Mouse (Mus musculus) stomach, embryonic 16.5 days (tissue): ENCODE results near the gene Ilf3. TPM values are rescaled to one million over a fixed set of nuclear protein-coding genes. Genes with fewer than 3 reads are reported as not detected.

Experiments used
- ATAC-seq: fragments of 200-750 bp; cut with Nextera tagmentation; 2 replicates; pipeline ENCODE4 v1.8.0; 2017; ENCODE audit warnings: moderate number of reproducible peaks, moderate TSS enrichment; ENCODE audit not compliant: insufficient read depth, low FRiP score
- H3K27ac ChIP-seq: fragments of 300-500 bp; sonication (generic); 2 replicates; pipeline ENCODE4 v1.5.1; 2014; ENCODE audit warnings: low read length
- H3K27me3 ChIP-seq: fragments of 300-500 bp; sonication (generic); 2 replicates; pipeline ENCODE4 v1.6.1; 2014; ENCODE audit warnings: low read length, control low read depth, mixed read lengths; ENCODE audit not compliant: control insufficient read depth, insufficient read depth
- H3K36me3 ChIP-seq: fragments of 300-500 bp; sonication (generic); 2 replicates; pipeline ENCODE4 v1.6.1; 2014; ENCODE audit warnings: low read length; ENCODE audit not compliant: control insufficient read depth, insufficient read depth
- H3K4me1 ChIP-seq: fragments of 300-500 bp; sonication (generic); 2 replicates; pipeline ENCODE4 v1.6.1; 2014; ENCODE audit warnings: low read length, control low read depth, mixed read lengths; ENCODE audit not compliant: control insufficient read depth, insufficient read depth
- H3K4me2 ChIP-seq: fragments of 300-500 bp; sonication (generic); 2 replicates; pipeline ENCODE4 v1.6.1; 2014; ENCODE audit warnings: low read depth, low read length, mixed read lengths
- H3K4me3 ChIP-seq: fragments of 300-500 bp; sonication (generic); replicated peaks from 2 replicates; pipeline ENCODE4 v1.5.1; 2014; ENCODE audit warnings: mild to moderate bottlenecking, low read length
- H3K9ac ChIP-seq: fragments of 300-500 bp; sonication (generic); 2 replicates; pipeline ENCODE4 v1.6.1; 2014; ENCODE audit warnings: low read length
- H3K9me3 ChIP-seq: fragments of 300-500 bp; sonication (generic); replicated peaks from 2 replicates; pipeline ENCODE4 v1.6.1; 2016; ENCODE audit warnings: low read length, control low read depth; ENCODE audit not compliant: control insufficient read depth
- WGBS: fragments of 180-500 bp; shearing (Covaris S2); extraction: QIAGEN DNeasy Blood & Tissue Kit; methylation state at CpG from one replicate; pipeline ENCODE4 v1.1.7; 2014; 5-methylcytosine and 5-hydroxymethylcytosine counted together
- polyA plus RNA-seq: library from polyadenylated mRNA; unstranded; fragments of >200 nt; fragmentation: Nextera tagmentation; extraction: Ambion mirVana; gene quantifications from 2 replicates; pipeline ENCODE4 v1.2.1, GENCODE M21; 2015

The Ilf3 gene
- polyA plus RNA-seq, 1 experiment from 2014 or later: 144 TPM

GRCm38 (mm10) chr9:21434410-21434809 lies 66.7 kb downstream of the Ilf3 start:
- WGBS: 81% methylated on average over 2 of the region's 2 CpGs
- Histone ChIP-seq H3K9ac (no peak overlapping the region), H3K4me3 (no peak overlapping the region)

GRCm38 (mm10) chr9:21435777-21436635 lies 68.3 kb downstream of the Ilf3 start:
- no peak for ATAC-seq
- H3K27ac ChIP-seq: peak overlapping the region; percentile 41
- WGBS: 67% methylated on average over 7 of the region's 7 CpGs

More at GRCm38 (mm10) chr9:21434410-21434809, 66.7 kb downstream of the Ilf3 start:
- Histone ChIP-seq H3K27ac (no peak overlapping the region), H3K9me3 (no peaks in the 10 kb centered on the region), H3K4me2 (no peak overlapping the region), H3K36me3 (no peaks in the 10 kb centered on the region), H3K4me1 (peaks cover 21% of the 10 kb centered on the region), H3K27me3 (no peaks in the 10 kb centered on the region)
- ATAC-seq: no peak

GRCm38 (mm10) chr9:21437577-21437976 lies 69.9 kb downstream of the Ilf3 start:
- Histone ChIP-seq H3K27ac (no peak overlapping the region), H3K27me3 (no peaks in the 10 kb centered on the region), H3K9me3 (no peaks in the 10 kb centered on the region), H3K4me3 (no peak overlapping the region), H3K36me3 (no peaks in the 10 kb centered on the region), H3K4me1 (peaks cover 21% of the 10 kb centered on the region), H3K9ac (no peak overlapping the region), H3K4me2 (no peak overlapping the region)
- WGBS: 92% methylated on average over 6 of the region's 6 CpGs
- ATAC-seq: no peak

More at GRCm38 (mm10) chr9:21435777-21436635, 68.3 kb downstream of the Ilf3 start:
- H3K36me3 ChIP-seq: no peaks in the 10 kb centered on the region
- no peaks in the 10 kb centered on the region for H3K27me3 ChIP-seq
- H3K9ac ChIP-seq: 0 out of 2 replicates have a peak overlapping the region, but pooled peaks have one; percentile 5
- no peaks in the 10 kb centered on the region for H3K9me3 ChIP-seq
- peaks cover 21% of the 10 kb centered on the region for H3K4me1 ChIP-seq
- no peak overlapping the region for H3K4me2 ChIP-seq
- H3K4me3 ChIP-seq: no peak overlapping the region

- H3K9me3 ChIP-seq: no peaks in the 10 kb centered on the region
- no peak for ATAC-seq
- 59% methylated on average over 3 of the region's 3 CpGs for WGBS
- H3K9ac ChIP-seq: no peak overlapping the region
- peaks cover 21% of the 10 kb centered on the region for H3K4me1 ChIP-seq
- no peak overlapping the region for H3K4me2 ChIP-seq
- H3K4me3 ChIP-seq: no peak overlapping the region
- no peaks in the 10 kb centered on the region for H3K27me3 ChIP-seq
- no peak overlapping the region for H3K27ac ChIP-seq
- H3K36me3 ChIP-seq: no peaks in the 10 kb centered on the region
Measured at GRCm38 (mm10) chr9:21438219-21438618, 70.5 kb downstream of the Ilf3 start.

- ATAC-seq: no peak
- no peaks in the 10 kb centered on the region for H3K27me3 ChIP-seq
Measured at GRCm38 (mm10) chr9:21439456-21439855, 71.8 kb downstream of the Ilf3 start.

GRCm38 (mm10) chr9:21439914-21440313 lies 72.2 kb downstream of the Ilf3 start:
- peaks cover 21% of the 10 kb centered on the region for H3K4me1 ChIP-seq
- no peak for ATAC-seq
- H3K27ac ChIP-seq: no peak overlapping the region
- no peaks in the 10 kb centered on the region for H3K36me3 ChIP-seq
- no peaks in the 10 kb centered on the region for H3K9me3 ChIP-seq
- no peaks in the 10 kb centered on the region for H3K27me3 ChIP-seq
- H3K4me3 ChIP-seq: no peak overlapping the region
- H3K4me2 ChIP-seq: no peak overlapping the region
- 87% methylated on average over 2 of the region's 2 CpGs for WGBS
- no peak overlapping the region for H3K9ac ChIP-seq

More at GRCm38 (mm10) chr9:21439456-21439855, 71.8 kb downstream of the Ilf3 start:
- 76% methylated on average over 3 of the region's 3 CpGs for WGBS
- H3K9me3 ChIP-seq: no peaks in the 10 kb centered on the region
- no peak overlapping the region for H3K4me2 ChIP-seq
- no peak overlapping the region for H3K9ac ChIP-seq
- no peak overlapping the region for H3K4me3 ChIP-seq
- no peaks in the 10 kb centered on the region for H3K36me3 ChIP-seq
- H3K27ac ChIP-seq: no peak overlapping the region; the same call in 1 of the 2 replicates
- H3K4me1 ChIP-seq: peaks cover 21% of the 10 kb centered on the region

GRCm38 (mm10) chr9:21440387-21440786 lies 72.7 kb downstream of the Ilf3 start:
- H3K9me3 ChIP-seq: no peaks in the 10 kb centered on the region
- no peak overlapping the region for H3K4me3 ChIP-seq
- H3K4me2 ChIP-seq: no peak overlapping the region
- no peak overlapping the region for H3K27ac ChIP-seq
- no peak for ATAC-seq
- peaks cover 21% of the 10 kb centered on the region for H3K4me1 ChIP-seq
- H3K9ac ChIP-seq: no peak overlapping the region
- H3K27me3 ChIP-seq: no peaks in the 10 kb centered on the region
- no peaks in the 10 kb centered on the region for H3K36me3 ChIP-seq

- Histone ChIP-seq H3K36me3 (no peaks in the 10 kb centered on the region), H3K4me1 (peaks cover 3% of the 10 kb centered on the region; the same call in 1 of the 2 replicates), H3K4me3 (no peak overlapping the region), H3K27me3 (no peaks in the 10 kb centered on the region), H3K4me2 (no peak overlapping the region), H3K27ac (no peak overlapping the region), H3K9ac (no peak overlapping the region), H3K9me3 (no peaks in the 10 kb centered on the region)
- no peak for ATAC-seq
- WGBS: 94% methylated on average over 8 of the region's 8 CpGs
Measured at GRCm38 (mm10) chr9:21443853-21444252, 76.2 kb downstream of the Ilf3 start.

GRCm38 (mm10) chr9:21444574-21444973 lies 76.9 kb downstream of the Ilf3 start:
- no peak overlapping the region for H3K27ac ChIP-seq
- ATAC-seq: no peak
- no peak overlapping the region for H3K4me3 ChIP-seq
- H3K4me2 ChIP-seq: no peak overlapping the region
- 81% methylated on average over 4 of the region's 4 CpGs for WGBS
- H3K9ac ChIP-seq: no peak overlapping the region
- no peaks in the 10 kb centered on the region for H3K27me3 ChIP-seq
- H3K9me3 ChIP-seq: no peaks in the 10 kb centered on the region
- no peaks in the 10 kb centered on the region for H3K36me3 ChIP-seq
- no peaks in the 10 kb centered on the region for H3K4me1 ChIP-seq
